Mouse (Mus musculus) gastrocnemius, postnatal 14 days (tissue): ENCODE results near the gene Ezh1. TPM values are rescaled to one million over a fixed set of nuclear protein-coding genes. Genes with fewer than 3 reads are reported as not detected.

Source experiments
- DNase-seq: peaks from one replicate; pipeline ENCODE4 v3.0.0; 2021; ENCODE audit warnings: mixed read lengths
- intact Hi-C: fragments of 180-260 bp; cut with DNase I; formaldehyde crosslinking; loops from one replicate; pipeline ENCODE4 v1.15.1; 2025; ENCODE audit warnings: low total_unique reads
- total RNA-seq, 2 experiments: library from RNA; stranded (reverse); gene quantifications; 2 replicates each; pipeline ENCODE4 v1.2.3; 2021

Gene Ezh1
- total RNA-seq, 2 experiments from 2014 or later, result 13.5 to 18.1 TPM

DNA sequence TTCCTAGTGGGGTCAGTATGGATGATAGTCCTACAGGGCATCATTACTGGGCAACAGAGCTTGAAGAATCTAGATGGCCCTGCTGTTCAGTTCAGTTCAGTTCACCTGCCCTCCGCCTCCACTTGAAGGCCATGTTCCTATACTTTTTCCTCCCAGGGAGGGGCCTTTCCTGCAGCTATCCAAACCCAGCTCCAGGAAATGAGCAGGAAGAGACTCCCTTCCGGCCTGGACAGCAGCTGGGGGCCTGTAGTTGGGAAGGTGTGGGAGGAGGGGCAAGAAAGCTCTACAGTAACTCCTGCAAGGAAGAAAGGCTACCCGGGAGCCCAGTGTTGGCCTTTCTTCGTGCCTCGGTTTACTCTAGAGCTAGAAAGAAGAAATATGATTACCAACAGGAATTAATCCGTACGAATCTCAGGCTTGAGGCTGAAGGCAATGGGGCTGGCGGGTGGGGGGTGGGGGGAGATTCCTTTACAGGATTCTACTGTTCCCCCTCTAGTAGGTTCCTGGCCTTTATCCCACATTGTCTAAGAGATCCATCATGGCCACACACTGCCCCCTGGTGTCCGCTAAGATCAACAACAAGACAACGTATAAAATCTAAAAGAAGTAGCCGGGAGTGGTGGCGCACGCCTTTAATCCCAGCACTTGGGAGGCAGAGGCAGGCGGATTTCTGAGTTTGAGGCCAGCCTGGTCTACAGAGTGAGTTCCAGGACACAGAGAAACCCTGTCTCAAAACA lies 22.2 kb upstream of the Ezh1 start:
- intact Hi-C loops, result loop anchor here (1.0 kb wide), 1 partner anchor 36 kb away; no protein-coding TSS in a partner anchor
- DNase-seq, result peak; percentile 51

GRCm38 (mm10) chr11:101247521-101248030 lies 21.3 kb upstream of the Ezh1 start:
- DNase-seq, result no peak
- intact Hi-C loops, result loop anchor here (1.0 kb wide), 1 partner anchor 35 kb away; no protein-coding TSS in a partner anchor

DNA sequence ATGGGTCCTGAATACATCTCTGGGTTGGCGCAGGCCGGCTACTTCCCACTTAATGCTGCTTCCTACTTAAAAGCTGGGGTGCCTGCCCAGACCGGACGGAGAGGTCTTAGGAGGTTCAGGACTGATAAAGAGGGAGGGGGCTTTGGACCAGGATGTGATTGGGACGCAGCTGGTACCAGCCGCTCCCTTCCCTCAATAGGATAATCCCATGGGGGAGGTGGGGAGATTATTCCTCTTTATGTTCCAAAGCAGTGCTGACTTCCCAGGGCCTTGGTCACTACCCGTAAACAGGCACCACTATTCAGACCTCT lies 20.4 kb upstream of the Ezh1 start:
- DNase-seq, result no peak
- intact Hi-C loops, result no loop called here

GRCm38 (mm10) chr11:101245855-101246701 lies 19.8 kb upstream of the Ezh1 start, which contains the start of gene Ramp2:
Gene Ramp2, plus strand, starts transcription at chr11:101246028.
- peak; percentile 77 for DNase-seq
- intact Hi-C loops, result no loop called here

GRCm38 (mm10) chr11:101245071-101245470 lies 18.8 kb upstream of the Ezh1 start:
- intact Hi-C loops, result no loop called here
- peak; percentile 76 for DNase-seq

- DNase-seq, result peak; percentile 44
Observed at GRCm38 (mm10) chr11:101238071-101238647, 11.9 kb upstream of the Ezh1 start.

DNA sequence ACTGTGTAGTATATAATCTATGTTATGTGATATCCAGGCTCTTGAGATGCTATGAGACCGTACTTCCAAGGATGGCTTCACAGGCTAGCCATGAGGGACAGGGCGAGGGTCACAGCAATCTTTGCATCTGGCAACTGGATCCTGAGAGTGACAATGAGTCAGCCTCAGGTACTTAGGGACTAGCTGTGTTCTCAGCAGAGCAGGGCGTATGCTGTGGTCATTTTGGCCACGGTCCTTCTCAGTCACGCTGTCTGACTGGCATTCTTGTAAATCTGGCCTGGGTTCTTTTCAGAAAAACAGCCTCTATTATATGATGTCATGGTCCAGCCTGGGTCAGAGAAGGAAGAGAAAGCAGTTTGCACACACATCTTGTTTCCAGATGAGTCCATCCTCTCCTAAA lies 10.5 kb upstream of the Ezh1 start:
- no peak for DNase-seq

More at GRCm38 (mm10) chr11:101238071-101238647, 11.9 kb upstream of the Ezh1 start:
- intact Hi-C loops, result no loop called here

DNA sequence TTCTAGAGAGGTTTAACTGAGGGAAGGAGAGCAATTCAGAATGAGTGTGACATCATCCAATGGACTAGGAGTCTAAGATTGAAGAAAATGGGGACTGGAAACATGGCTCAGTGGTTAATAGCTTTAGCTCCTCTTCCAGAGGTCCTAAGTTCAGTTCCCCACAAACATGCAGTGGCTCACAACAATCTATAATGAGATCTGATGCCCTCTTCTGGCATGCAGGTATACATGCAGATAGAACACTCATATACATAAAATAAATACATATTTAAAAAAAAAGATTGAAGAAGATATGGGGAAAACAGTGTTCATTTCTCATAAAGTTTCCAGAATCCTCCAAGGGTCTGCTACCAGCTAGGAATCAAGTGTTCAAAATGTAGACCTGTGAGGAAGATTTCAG lies 9.2 kb upstream of the Ezh1 start:
- intact Hi-C loops, result no loop called here
- DNase-seq, result no peak

More for the DNA sequence above, 10.5 kb upstream of the Ezh1 start:
- intact Hi-C loops, result no loop called here

GRCm38 (mm10) chr11:101234124-101234523 lies 7.9 kb upstream of the Ezh1 start:
- DNase-seq, result no peak
- intact Hi-C loops, result no loop called here

- DNase-seq, result no peak
- intact Hi-C loops, result no loop called here
Observed at GRCm38 (mm10) chr11:101233240-101233639, 7.0 kb upstream of the Ezh1 start.

DNA sequence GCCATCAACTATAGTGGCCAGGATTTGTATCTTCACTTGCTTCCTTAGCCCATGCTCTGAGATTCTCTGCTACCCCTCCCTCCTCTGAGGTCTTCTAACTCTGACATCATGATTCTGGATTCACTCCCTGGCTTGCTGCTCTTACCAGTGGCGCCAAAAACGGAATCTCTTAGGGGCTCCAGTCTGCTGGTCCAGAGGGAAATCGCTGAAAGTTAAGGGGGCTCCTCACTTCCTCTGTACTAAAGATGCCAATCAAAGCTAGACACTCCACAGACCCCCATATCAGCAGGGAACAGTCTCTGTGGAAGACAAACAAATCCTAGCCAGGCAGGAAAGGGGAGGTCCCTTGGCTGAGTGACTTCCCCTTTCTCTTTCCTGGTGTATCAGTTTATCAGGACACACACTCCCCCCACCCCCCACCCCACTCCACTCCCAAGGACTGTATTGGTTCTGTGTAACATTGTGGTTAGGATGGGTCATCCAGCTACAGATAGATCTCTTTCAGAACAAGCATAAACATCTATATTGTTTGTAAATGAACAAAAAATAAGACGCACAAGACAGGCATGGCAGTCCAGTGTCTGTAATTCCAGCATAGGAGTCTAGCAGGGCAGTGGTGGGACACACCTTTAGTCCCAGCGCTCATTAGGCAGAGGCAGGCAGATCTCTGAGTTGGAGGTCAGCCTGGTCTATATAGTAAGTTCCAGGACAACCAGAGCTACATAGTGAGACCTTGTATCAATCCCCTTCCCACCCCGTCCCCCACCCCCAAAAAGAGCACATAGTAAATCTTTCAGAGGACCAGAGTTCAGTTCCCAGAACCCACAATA lies 6.0 kb upstream of the Ezh1 start:
- no peak for DNase-seq
- intact Hi-C loops, result no loop called here

DNA sequence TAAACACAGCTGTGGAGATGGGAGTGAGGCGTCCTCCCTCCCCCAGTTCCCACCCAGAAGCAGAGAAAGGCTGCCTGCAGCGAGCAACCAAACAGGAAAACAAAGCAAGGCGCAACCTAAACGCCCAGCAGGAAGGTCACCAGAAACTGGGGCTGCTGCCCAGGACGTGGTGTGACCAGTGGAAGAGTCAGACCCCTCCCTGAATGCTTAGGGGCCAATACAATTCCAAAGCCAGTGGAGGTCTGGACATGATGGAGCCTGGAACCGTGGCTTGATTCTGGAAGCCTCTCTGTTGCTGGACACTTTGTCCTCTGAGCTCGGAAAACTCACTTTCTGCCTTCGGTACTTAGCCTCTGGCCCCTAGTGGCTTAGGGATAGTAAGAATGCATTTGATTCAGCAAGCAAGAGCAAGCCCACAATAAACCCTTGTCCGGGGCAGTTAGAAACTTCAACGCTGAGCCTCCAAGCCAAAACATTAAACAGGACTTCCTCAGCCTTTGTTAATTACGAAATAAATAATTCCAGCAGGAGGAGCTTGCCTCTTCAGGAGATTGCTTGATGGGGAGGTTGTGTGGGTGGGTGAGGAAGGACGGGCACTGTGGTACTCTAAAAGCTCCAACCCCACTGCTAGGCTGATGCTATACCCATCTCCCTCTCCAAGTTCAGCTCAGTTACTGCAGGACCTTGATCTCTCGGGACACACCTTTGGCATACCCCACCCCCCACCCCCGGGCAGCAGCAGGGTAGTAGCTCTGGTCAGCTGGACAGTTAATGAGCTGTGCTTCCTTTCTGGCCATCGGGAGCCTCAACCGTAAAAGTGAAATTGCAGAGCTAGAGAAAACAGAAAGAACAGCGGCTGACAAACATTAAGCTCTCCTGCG lies 5.0 kb upstream of the Ezh1 start:
- peak; percentile 85 for DNase-seq
- intact Hi-C loops, result no loop called here

DNA sequence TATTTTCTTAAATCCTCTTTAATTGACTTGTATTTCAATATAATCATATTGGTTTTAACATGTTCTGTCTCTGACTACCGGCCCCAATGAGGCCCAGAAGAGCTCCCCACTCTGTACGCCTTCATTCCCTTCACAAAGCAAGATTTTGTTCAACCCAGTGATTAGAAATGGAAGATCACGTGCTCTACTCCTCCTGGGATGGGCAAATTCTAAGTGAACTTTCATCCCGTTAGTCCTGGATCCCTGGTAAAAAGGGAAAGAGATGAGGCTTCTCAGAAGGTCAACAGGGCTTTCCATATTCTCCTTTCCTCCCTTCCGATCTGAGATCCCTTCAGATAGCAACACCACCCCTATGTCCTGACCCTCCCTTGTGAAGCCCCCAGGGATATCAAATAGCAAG lies 4.3 kb upstream of the Ezh1 start:
- intact Hi-C loops, result no loop called here
- DNase-seq, result no peak

DNA sequence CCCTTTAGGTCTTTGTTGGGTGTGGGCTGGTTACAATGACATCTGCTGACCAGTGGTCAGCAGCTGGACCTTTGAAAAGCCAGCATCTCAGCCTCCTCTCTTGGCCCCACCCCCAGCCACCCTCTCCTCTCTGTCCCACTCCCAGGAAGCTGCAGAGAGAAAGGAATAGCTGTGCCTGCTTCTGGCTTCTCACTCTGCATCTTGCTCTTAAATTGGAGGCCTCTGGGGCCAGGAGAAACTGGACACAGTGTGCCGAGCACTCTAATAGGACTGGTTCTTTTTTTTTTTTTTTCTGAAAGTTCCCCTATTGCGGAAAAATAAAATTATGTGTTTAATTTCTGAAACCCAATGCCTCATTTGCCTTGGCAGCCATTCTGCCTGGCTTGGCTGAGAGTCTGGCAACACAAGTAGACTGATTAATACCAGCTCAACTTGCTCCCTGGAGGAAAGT lies 3.8 kb upstream of the Ezh1 start:
- DNase-seq, result peak; percentile 80
- intact Hi-C loops, result no loop called here

GRCm38 (mm10) chr11:101229361-101229900 lies 3.2 kb upstream of the Ezh1 start:
- intact Hi-C loops, result no loop called here
- peak; percentile 72 for DNase-seq

- no peak for DNase-seq
- intact Hi-C loops, result no loop called here
Observed at GRCm38 (mm10) chr11:101225331-101226064, 765 bp downstream of the Ezh1 start.

GRCm38 (mm10) chr11:101224337-101224736 lies 1.9 kb downstream of the Ezh1 start:
- no peak for DNase-seq
- intact Hi-C loops, result no loop called here
